ENCODE assay signal across 21 mouse cellular contexts in the genomic region with DNA sequence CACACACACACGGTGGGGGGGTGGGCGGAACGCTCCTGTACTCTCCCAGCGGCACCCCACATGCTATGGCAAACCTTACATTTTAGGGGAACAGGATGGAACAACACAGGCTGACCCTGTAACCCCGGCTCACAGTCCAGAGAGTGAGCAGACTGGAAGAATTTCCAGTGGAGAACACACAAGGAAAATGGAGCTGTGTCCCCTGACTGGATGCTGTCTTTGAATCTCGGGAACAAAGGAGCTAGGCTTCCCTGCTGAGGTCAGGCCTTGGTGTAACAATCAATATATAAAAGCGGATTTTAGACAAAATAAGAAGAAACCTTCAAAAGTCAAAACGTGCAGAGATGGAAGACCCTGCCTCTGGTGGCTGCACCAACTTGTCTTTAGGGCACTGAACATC. TPM values are rescaled to one million over a fixed set of nuclear protein-coding genes. Genes with fewer than 3 reads are reported as not detected.
A peak's percentile ranks its signal among the peaks of the same experiment; 100 is the strongest.
DNase-seq lines count a peak whose midpoint lies in the region; ATAC-seq and TF ChIP-seq lines count a peak whose summit lies in the region.
"Had no signal": no experiment of that assay in that cellular context is flagged by ENCODE, and none has a peak within 500 bp of the region (broad histone marks: within the 10 kb centered on the region; RNA-seq: fewer than 3 reads in every experiment).

No protein-coding gene starts in this region.

- TF ChIP-seq CTCF in E14TG2a.4 (conservative IDR thresholded peaks at IDR 0.05; ENCODE audit: low read length): no peak
- no peak for TF ChIP-seq CTCF in brain, embryonic 14.5 days (IDR thresholded peaks at IDR 0.05; ENCODE audit: borderline replicate concordance, extremely low read depth, insufficient read depth, insufficient read length)

- no peaks in the 10 kb centered on the region for H3K27me3 ChIP-seq in E14TG2a.4 (ENCODE audit: insufficient read depth, low read length)
- H3K27me3 ChIP-seq in midbrain, embryonic 15.5 days (replicated peaks): no peaks in the 10 kb centered on the region
- H3K27me3 ChIP-seq: CH12.LX; embryonic facial prominence, embryonic 12.5 days; forebrain, embryonic 15.5 days; heart, embryonic 15.5 days; hindbrain, embryonic 12.5 days had no signal

- ATAC-seq in midbrain, embryonic 15.5 days (replicated peaks): peak; percentile 55; the same call in 1 of the 2 replicates
- ATAC-seq in cerebellum, adult (ENCODE audit: insufficient number of reproducible peaks, low FRiP score, low TSS enrichment): no peak
- no peak for ATAC-seq in megakaryocyte progenitor cell, adult 5-6 weeks (replicated peaks; ENCODE audit: poor library complexity)
- ATAC-seq: forebrain, embryonic 15.5 days; hindbrain, embryonic 16.5 days; inflammation-experienced regulatory T-cells, adult 6 months; intestine, postnatal 0 days had no signal

- no peak for TF ChIP-seq POLR2A in brain, embryonic 14.5 days (IDR thresholded peaks at IDR 0.05; ENCODE audit: borderline replicate concordance, extremely low read depth, insufficient read depth, insufficient read length, poor library complexity, severe bottlenecking)

- H3K9ac ChIP-seq in midbrain, embryonic 15.5 days: no peak overlapping the region
- H3K9ac ChIP-seq: embryonic facial prominence, embryonic 12.5 days; forebrain, embryonic 15.5 days; heart, embryonic 15.5 days; hindbrain, embryonic 12.5 days had no signal

- H3K36me3 ChIP-seq in E14TG2a.4 (ENCODE audit: insufficient read depth, low read length): peaks cover 22% of the 10 kb centered on the region; the same call in 1 of the 2 replicates
- no peaks in the 10 kb centered on the region for H3K36me3 ChIP-seq in midbrain, embryonic 15.5 days (replicated peaks)
- H3K36me3 ChIP-seq: embryonic facial prominence, embryonic 12.5 days; forebrain, embryonic 15.5 days; heart, embryonic 15.5 days; hindbrain, embryonic 12.5 days had no signal

- peak overlapping the region; percentile 35 for H3K4me3 ChIP-seq in E14TG2a.4 (replicated peaks; ENCODE audit: low read length)
- no peak overlapping the region for H3K4me3 ChIP-seq in midbrain, embryonic 15.5 days
- H3K4me3 ChIP-seq: embryonic facial prominence, embryonic 12.5 days; forebrain, embryonic 15.5 days; heart, embryonic 15.5 days; hindbrain, embryonic 12.5 days had no signal

- DNase-seq in heart, adult 11 months: peak; percentile 82
- DNase-seq in heart, adult 9 months (ENCODE audit: low spot score in 2 of 2): no peak
- DNase-seq in brain, embryonic 14.5 days (ENCODE audit: low read depth): peak; percentile 35
- DNase-seq: adrenal gland, adult 8-10 months; cerebellum, adult 18-20 months; cerebellum, postnatal 10 days; gastrocnemius, postnatal 36 days; heart, adult 18-20 months had no signal

- H3K4me1 ChIP-seq in E14TG2a.4 (replicated peaks; ENCODE audit: low read depth, low read length): peaks cover 72% of the 10 kb centered on the region
- H3K4me1 ChIP-seq in midbrain, embryonic 15.5 days: peaks cover 10% of the 10 kb centered on the region; the same call in 1 of the 2 replicates
- H3K4me1 ChIP-seq: embryonic facial prominence, embryonic 12.5 days had no signal

- no peaks in the 10 kb centered on the region for H3K9me3 ChIP-seq in E14TG2a.4 (ENCODE audit: low read length)
- no peaks in the 10 kb centered on the region for H3K9me3 ChIP-seq in midbrain, embryonic 15.5 days
- H3K9me3 ChIP-seq: embryonic facial prominence, embryonic 12.5 days; forebrain, embryonic 15.5 days; heart, embryonic 15.5 days; hindbrain, embryonic 12.5 days had no signal

- no peak overlapping the region for H3K4me2 ChIP-seq in midbrain, embryonic 15.5 days
- H3K4me2 ChIP-seq: embryonic facial prominence, embryonic 12.5 days; forebrain, embryonic 15.5 days; heart, embryonic 11.5 days; heart, embryonic 15.5 days; hindbrain, embryonic 12.5 days had no signal

- 57% methylated on average over 8 of the region's 8 CpGs for WGBS in midbrain, embryonic 15.5 days

- no peak overlapping the region for H3K27ac ChIP-seq in midbrain, embryonic 15.5 days
- H3K27ac ChIP-seq: embryonic facial prominence, embryonic 12.5 days; forebrain, embryonic 15.5 days; heart, embryonic 15.5 days; hindbrain, embryonic 12.5 days had no signal

RNA-seq across cellular contexts. Expression of gene Xxylt1, which starts 57.4 kb away (rescaled TPM):
- polyA plus RNA-seq in brain, embryonic 14.5 days (2012; rRNA removed): 13.9 and 15.3 TPM in 2 replicates
- polyA plus RNA-seq in midbrain, embryonic 15.5 days (2015; fragmentation: Nextera tagmentation; extraction: Ambion mirVana): 11.9 and 12.5 TPM in 2 replicates
- 14.5 and 16.0 TPM in 2 replicates for total RNA-seq in megakaryocyte progenitor cell, adult 5-6 weeks (2015)
- 11.8 and 17.0 TPM in 2 replicates for total RNA-seq in megakaryocyte progenitor cell, adult 5-6 weeks (2017)

Comparison
In these comparisons a context has a peak if more than half of its experiments do, and no peak if none do; other contexts are left out.
1. DNase-seq: peak in heart, adult 11 months (single experiment) and brain, embryonic 14.5 days (single experiment); none in heart, adult 9 months (0 of 2).